34 mouse cellular contexts compared by ENCODE assay signal in the genomic region with DNA sequence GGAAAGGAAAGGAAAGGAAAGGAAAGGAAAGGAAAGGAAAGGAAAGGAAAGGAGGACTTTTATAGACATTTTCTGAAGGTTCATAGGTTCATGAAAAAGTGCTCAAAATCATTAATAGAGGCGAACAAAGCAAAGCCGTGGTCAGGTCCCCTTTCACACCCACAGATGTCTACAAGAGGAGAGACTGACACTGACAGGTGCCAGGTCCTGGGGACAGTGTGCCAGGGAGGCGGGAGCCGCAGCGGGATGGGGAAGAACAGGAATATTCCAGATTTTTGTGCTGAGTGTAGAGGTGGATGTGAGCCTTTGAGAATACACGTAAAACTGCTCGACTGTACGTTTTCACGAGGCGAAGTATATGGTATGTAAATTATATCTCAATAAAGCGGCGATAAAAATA.
"Had no signal": no experiment of that assay in that cellular context is flagged by ENCODE, and none has a peak within 500 bp of the region (broad histone marks: within the 10 kb centered on the region; RNA-seq: fewer than 3 reads in every experiment).

No protein-coding gene starts in this region.

- H3K9ac ChIP-seq: heart, embryonic 12.5 days; heart, embryonic 13.5 days; heart, embryonic 15.5 days; hindbrain, embryonic 12.5 days; hindbrain, embryonic 13.5 days; hindbrain, embryonic 14.5 days; hindbrain, embryonic 15.5 days; intestine, embryonic 15.5 days; kidney, embryonic 15.5 days had no signal

- DNase-seq: heart, postnatal 10 days; heart, postnatal 14 days; heart, postnatal 36 days; heart, postnatal 4 days; kidney, adult 11 months; kidney, adult 18-20 months; kidney, adult 2 months; kidney, adult 8-10 months; kidney, adult 9 months; kidney, postnatal 10 days; kidney, postnatal 14 days; kidney, postnatal 25 days; kidney, postnatal 36 days; kidney, postnatal 4 days; layer of hippocampus, adult 9-11 months; layer of hippocampus, postnatal 36 days had no signal

- ATAC-seq: hindbrain, embryonic 16.5 days; inflammation-experienced regulatory T-cells, adult 6 months; intestine, embryonic 15.5 days; intestine, embryonic 16.5 days; intestine, postnatal 0 days had no signal

- H3K4me3 ChIP-seq: heart, embryonic 12.5 days; heart, embryonic 13.5 days; heart, embryonic 15.5 days; hindbrain, embryonic 10.5 days; hindbrain, embryonic 12.5 days; hindbrain, embryonic 13.5 days; hindbrain, embryonic 15.5 days; intestine, embryonic 15.5 days; kidney, embryonic 15.5 days; layer of hippocampus, adult 2 months; left cerebral cortex, adult 2 months had no signal

- H3K9me3 ChIP-seq: hindbrain, embryonic 15.5 days; intestine, embryonic 15.5 days; kidney, embryonic 15.5 days had no signal

- H3K4me2 ChIP-seq: heart, embryonic 11.5 days; heart, embryonic 12.5 days; heart, embryonic 13.5 days; heart, embryonic 15.5 days; hindbrain, embryonic 12.5 days; hindbrain, embryonic 13.5 days; hindbrain, embryonic 14.5 days; hindbrain, embryonic 15.5 days; intestine, embryonic 15.5 days; kidney, embryonic 15.5 days had no signal

- H3K27ac ChIP-seq: heart, embryonic 13.5 days; heart, embryonic 15.5 days; hindbrain, embryonic 10.5 days; hindbrain, embryonic 12.5 days; hindbrain, embryonic 13.5 days; hindbrain, embryonic 14.5 days; hindbrain, embryonic 15.5 days; intestine, embryonic 15.5 days; kidney, embryonic 15.5 days; kidney, postnatal 0 days; layer of hippocampus, adult 2 months; left cerebral cortex, adult 2 months had no signal

- H3K4me1 ChIP-seq: heart, embryonic 12.5 days; heart, embryonic 13.5 days; heart, embryonic 15.5 days; hindbrain, embryonic 12.5 days; intestine, embryonic 15.5 days; kidney, embryonic 15.5 days had no signal

- H3K27me3 ChIP-seq: heart, embryonic 12.5 days; heart, embryonic 13.5 days; heart, embryonic 15.5 days; hindbrain, embryonic 12.5 days; hindbrain, embryonic 13.5 days; hindbrain, embryonic 15.5 days; intestine, embryonic 15.5 days; kidney, embryonic 15.5 days had no signal

- H3K36me3 ChIP-seq: heart, embryonic 12.5 days; heart, embryonic 13.5 days; heart, embryonic 15.5 days; hindbrain, embryonic 10.5 days; hindbrain, embryonic 12.5 days; hindbrain, embryonic 13.5 days; hindbrain, embryonic 15.5 days; intestine, embryonic 15.5 days; kidney, embryonic 15.5 days had no signal
